Mouse (Mus musculus) brain, embryonic 14.5 days (tissue): ENCODE data around the gene Limch1.

Experiments used
- CTCF ChIP-seq: fragments of 200-500 bp; IDR thresholded peaks from 2 replicates; pipeline ENCODE4 v1.5.1; 2012; ENCODE audit warnings: inconsistent platforms, mild to moderate bottlenecking, moderate library complexity, borderline replicate concordance; ENCODE audit not compliant: insufficient read depth, insufficient read length; ENCODE audit errors: extremely low read depth
- POLR2A ChIP-seq: fragments of 200-500 bp; IDR thresholded peaks from 2 replicates; pipeline ENCODE4 v1.6.1; 2012; ENCODE audit warnings: mild to moderate bottlenecking, inconsistent platforms, borderline replicate concordance; ENCODE audit not compliant: poor library complexity, insufficient read depth, insufficient read length, severe bottlenecking; ENCODE audit errors: extremely low read depth

DNA sequence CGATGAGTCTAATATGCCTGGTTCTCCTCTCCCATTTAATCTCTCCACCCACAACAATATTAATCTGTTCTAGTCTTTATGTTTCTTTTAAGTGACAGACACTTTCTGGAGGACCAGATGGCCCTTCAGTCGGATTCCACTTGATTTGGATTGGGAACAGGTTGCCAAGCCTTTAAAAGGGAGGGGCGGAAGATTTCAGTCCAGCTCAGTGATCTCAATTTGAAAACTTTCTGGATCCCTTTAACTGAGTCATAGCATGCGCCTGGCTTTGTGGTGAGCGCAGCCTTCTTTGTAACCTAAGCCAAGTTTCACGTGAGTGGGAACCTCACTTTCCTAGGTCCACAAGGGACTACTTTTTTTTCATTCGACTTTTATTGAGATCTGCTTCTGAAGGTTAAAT, 5.0 kb downstream of the Limch1 start:
- TF ChIP-seq CTCF (no peak), POLR2A (no peak)
